Mouse (Mus musculus): ENCODE results near the gene Bgn. TPM values are rescaled to one million over a fixed set of nuclear protein-coding genes. Genes with fewer than 3 reads are reported as not detected.

Gene Bgn
- total RNA-seq, 2 experiments from 2014 or later: 213 to 236 TPM

Other genes with a start within 250 kb of the Bgn start
- gene Xlr4c, start 240.5 kb upstream of the Bgn start, total RNA-seq (2021): not detected
- gene Xlr3c, start 218.2 kb upstream of the Bgn start, total RNA-seq (2021): under 1 TPM in 1 of 2 experiments, not detected in 1; 0.31 TPM
- gene Xlr5a, start 190.6 kb upstream of the Bgn start, total RNA-seq (2021): not detected
- gene Xlr5c, start 190.6 kb upstream of the Bgn start, total RNA-seq (2021): not detected
- not detected for gene Gm45015, start 146.8 kb upstream of the Bgn start, total RNA-seq (2021)
- gene Zfp275, start 141.0 kb upstream of the Bgn start, total RNA-seq (2021): 1 to 10 TPM; 5.5 to 6.1 TPM
- gene Gm18336, start 84.9 kb upstream of the Bgn start, total RNA-seq (2021): not detected
- under 1 TPM; 0.04 TPM for gene Zfp92, start 72.5 kb upstream of the Bgn start, total RNA-seq (2021)
- gene Trex2, start 48.3 kb upstream of the Bgn start, total RNA-seq (2021): not detected
- 10 to 100 TPM; 15.7 to 20.4 TPM for gene Haus7, start 24.6 kb upstream of the Bgn start, total RNA-seq (2021)
- gene Atp2b3, start 19.5 kb downstream of the Bgn start, total RNA-seq (2021): 1 to 10 TPM; 8.2 to 8.7 TPM
- gene Dusp9, start 155.8 kb downstream of the Bgn start, total RNA-seq (2021): not detected
- gene Pnck, start 176.5 kb downstream of the Bgn start, total RNA-seq (2021): 10 to 100 TPM; 15.4 to 16.3 TPM
- gene Slc6a8, start 189.5 kb downstream of the Bgn start, total RNA-seq (2021): 10 to 100 TPM; 55.5 to 58.5 TPM
- gene Bcap31, start 232.6 kb downstream of the Bgn start, total RNA-seq (2021): 10 to 100 TPM; 60.5 to 68.8 TPM
- 10 to 100 TPM; 22.2 to 22.9 TPM for gene Abcd1, start 233.0 kb downstream of the Bgn start, total RNA-seq (2021)

Measured in gastrocnemius, postnatal 14 days (tissue).